Mouse (Mus musculus): ENCODE data around the gene Rfx2. TPM values are rescaled to one million over a fixed set of nuclear protein-coding genes. Genes with fewer than 3 reads are reported as not detected.
A peak's percentile ranks its signal among the peaks of the same experiment; 100 is the strongest.

Rfx2 gene
- polyA plus RNA-seq, 1 experiment: 3.2 TPM

GRCm38 (mm10) chr17:56761077-56761476, 69.7 kb downstream of the Rfx2 start:
- TF ChIP-seq CTCF (IDR thresholded peaks at IDR 0.05; ENCODE audit: extremely low read depth, insufficient read depth, low read length): no peak
- no peak for TF ChIP-seq POLR2A (IDR thresholded peaks at IDR 0.05; ENCODE audit: extremely low read depth, insufficient read depth, low read length)
- Histone ChIP-seq H3K27ac (ENCODE audit: insufficient read depth, low read length) (no peak overlapping the region), H3K4me1 (ENCODE audit: control insufficient read depth, insufficient read depth, low read length) (no peaks in the 10 kb centered on the region), H3K4me3 (ENCODE audit: insufficient read depth, low read length) (no peak overlapping the region)

- no peak overlapping the region for H3K4me3 ChIP-seq (ENCODE audit: insufficient read depth, low read length)
- TF ChIP-seq POLR2A (IDR thresholded peaks at IDR 0.05; ENCODE audit: extremely low read depth, insufficient read depth, low read length): no peak
- TF ChIP-seq CTCF (IDR thresholded peaks at IDR 0.05; ENCODE audit: extremely low read depth, insufficient read depth, low read length): no peak
- no peaks in the 10 kb centered on the region for H3K4me1 ChIP-seq (ENCODE audit: control insufficient read depth, insufficient read depth, low read length)
- H3K27ac ChIP-seq (ENCODE audit: insufficient read depth, low read length): no peak overlapping the region
Observed at GRCm38 (mm10) chr17:56759261-56759660, 71.6 kb downstream of the Rfx2 start.

- no peak for TF ChIP-seq POLR2A (IDR thresholded peaks at IDR 0.05; ENCODE audit: extremely low read depth, insufficient read depth, low read length)
- peak; percentile 20; the same call in 1 of the 2 replicates for TF ChIP-seq CTCF (IDR thresholded peaks at IDR 0.05; ENCODE audit: extremely low read depth, insufficient read depth, low read length)
- Histone ChIP-seq H3K4me1 (ENCODE audit: control insufficient read depth, insufficient read depth, low read length) (no peaks in the 10 kb centered on the region), H3K27ac (ENCODE audit: insufficient read depth, low read length) (no peak overlapping the region), H3K4me3 (ENCODE audit: insufficient read depth, low read length) (no peak overlapping the region)
Observed at GRCm38 (mm10) chr17:56758132-56758531, 72.7 kb downstream of the Rfx2 start.

- H3K27ac ChIP-seq (ENCODE audit: insufficient read depth, low read length): no peak within 1 kb of the TSS
- TF ChIP-seq POLR2A (IDR thresholded peaks at IDR 0.05; ENCODE audit: extremely low read depth, insufficient read depth, low read length) (no peak), CTCF (IDR thresholded peaks at IDR 0.05; ENCODE audit: extremely low read depth, insufficient read depth, low read length) (no peak)
- H3K4me3 ChIP-seq (ENCODE audit: insufficient read depth, low read length): peak within 1 kb of the TSS; percentile 17
- no peaks in the 10 kb centered on the region for H3K4me1 ChIP-seq (ENCODE audit: control insufficient read depth, insufficient read depth, low read length)
Observed at GRCm38 (mm10) chr17:56757416-56758123, 73.2 kb downstream of the Rfx2 start, which contains the start of gene Nrtn. Gene Nrtn, minus strand, starts transcription at chr17:56757530.

- H3K4me1 ChIP-seq (ENCODE audit: control insufficient read depth, insufficient read depth, low read length): no peaks in the 10 kb centered on the region
- no peak overlapping the region for H3K27ac ChIP-seq (ENCODE audit: insufficient read depth, low read length)
- H3K4me3 ChIP-seq (ENCODE audit: insufficient read depth, low read length): peak overlapping the region; percentile 17
- TF ChIP-seq CTCF (IDR thresholded peaks at IDR 0.05; ENCODE audit: extremely low read depth, insufficient read depth, low read length) (0 out of 2 replicates have a peak, but pooled peaks have one; percentile 5), POLR2A (IDR thresholded peaks at IDR 0.05; ENCODE audit: extremely low read depth, insufficient read depth, low read length) (no peak)
Observed at GRCm38 (mm10) chr17:56756703-56757399, 74.0 kb downstream of the Rfx2 start.

- Histone ChIP-seq H3K4me3 (ENCODE audit: insufficient read depth, low read length) (no peak overlapping the region), H3K4me1 (ENCODE audit: control insufficient read depth, insufficient read depth, low read length) (no peaks in the 10 kb centered on the region), H3K27ac (ENCODE audit: insufficient read depth, low read length) (no peak overlapping the region)
- no peak for TF ChIP-seq POLR2A (IDR thresholded peaks at IDR 0.05; ENCODE audit: extremely low read depth, insufficient read depth, low read length)
Observed at GRCm38 (mm10) chr17:56754271-56755185, 76.3 kb downstream of the Rfx2 start.

GRCm38 (mm10) chr17:56753452-56753851, 77.4 kb downstream of the Rfx2 start:
- TF ChIP-seq POLR2A (IDR thresholded peaks at IDR 0.05; ENCODE audit: extremely low read depth, insufficient read depth, low read length) (no peak), CTCF (IDR thresholded peaks at IDR 0.05; ENCODE audit: extremely low read depth, insufficient read depth, low read length) (no peak)
- Histone ChIP-seq H3K27ac (ENCODE audit: insufficient read depth, low read length) (no peak overlapping the region), H3K4me3 (ENCODE audit: insufficient read depth, low read length) (no peak overlapping the region), H3K4me1 (ENCODE audit: control insufficient read depth, insufficient read depth, low read length) (no peaks in the 10 kb centered on the region)

GRCm38 (mm10) chr17:56751404-56752072, 79.3 kb downstream of the Rfx2 start:
- H3K4me3 ChIP-seq (ENCODE audit: insufficient read depth, low read length): no peak overlapping the region; the same call in 1 of the 2 replicates
- no peaks in the 10 kb centered on the region for H3K4me1 ChIP-seq (ENCODE audit: control insufficient read depth, insufficient read depth, low read length)
- TF ChIP-seq CTCF (IDR thresholded peaks at IDR 0.05; ENCODE audit: extremely low read depth, insufficient read depth, low read length) (no peak), POLR2A (IDR thresholded peaks at IDR 0.05; ENCODE audit: extremely low read depth, insufficient read depth, low read length) (peak; percentile 18; the same call in 1 of the 2 replicates)
- no peak overlapping the region for H3K27ac ChIP-seq (ENCODE audit: insufficient read depth, low read length)

- H3K4me1 ChIP-seq (ENCODE audit: control insufficient read depth, insufficient read depth, low read length): no peaks in the 10 kb centered on the region
- TF ChIP-seq POLR2A (IDR thresholded peaks at IDR 0.05; ENCODE audit: extremely low read depth, insufficient read depth, low read length) (no peak), CTCF (IDR thresholded peaks at IDR 0.05; ENCODE audit: extremely low read depth, insufficient read depth, low read length) (no peak)
- no peak overlapping the region for H3K4me3 ChIP-seq (ENCODE audit: insufficient read depth, low read length)
- H3K27ac ChIP-seq (ENCODE audit: insufficient read depth, low read length): no peak overlapping the region
Observed at GRCm38 (mm10) chr17:56744173-56744572, 86.6 kb downstream of the Rfx2 start.
